9 mouse cellular contexts compared by ENCODE assay signal in the genomic region with DNA sequence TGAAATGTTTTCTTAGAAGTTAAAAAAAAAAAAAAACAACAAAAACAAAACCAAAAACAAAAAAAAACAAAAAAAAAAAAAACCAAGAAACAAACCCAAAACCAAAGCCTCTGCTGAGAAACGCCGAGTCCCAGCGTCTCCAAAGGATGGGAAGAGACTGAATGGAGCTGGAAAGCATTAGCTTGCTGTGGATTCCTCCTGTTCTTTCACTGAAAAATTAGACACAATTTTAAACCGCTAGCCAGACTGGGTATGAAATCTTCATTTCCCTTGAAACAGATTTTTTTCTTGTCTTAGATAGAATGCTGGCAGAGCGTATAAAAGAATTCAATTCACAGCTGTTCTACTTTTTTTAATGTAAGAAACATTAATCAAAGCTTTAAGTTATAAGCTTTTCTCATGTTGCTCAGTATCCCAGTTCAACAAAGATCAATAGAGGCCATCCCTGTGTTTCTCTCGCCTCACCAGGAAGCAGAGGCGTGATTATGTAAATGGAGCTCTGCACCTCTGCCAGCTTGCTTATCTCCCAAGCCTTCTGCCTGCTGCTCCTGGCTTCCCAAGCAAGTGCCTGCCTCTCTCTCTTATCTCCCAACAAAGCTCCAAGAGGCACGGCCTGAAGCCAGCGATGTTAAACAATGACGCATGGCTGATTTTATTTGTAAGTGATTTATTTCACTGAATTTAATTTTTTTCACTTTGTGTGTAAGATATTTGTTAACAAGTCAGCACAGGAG. TPM values are rescaled to one million over a fixed set of nuclear protein-coding genes. Genes with fewer than 3 reads are reported as not detected.
A peak's percentile ranks its signal among the peaks of the same experiment; 100 is the strongest.
DNase-seq lines count a peak whose midpoint lies in the region; ATAC-seq and TF ChIP-seq lines count a peak whose summit lies in the region.
"Had no signal": no experiment of that assay in that cellular context is flagged by ENCODE, and none has a peak within 500 bp of the region (broad histone marks: within the 10 kb centered on the region; RNA-seq: fewer than 3 reads in every experiment).

No protein-coding gene starts in this region.

- WGBS in heart, postnatal 0 days, result 35% methylated on average over 10 of the region's 10 CpGs

- intact Hi-C loops in left cerebral cortex, postnatal 36 days (cut with DNase I), result no loop called here

- DNase-seq in adrenal gland, adult (ENCODE audit: inconsistent age in 2 of 2, low spot score in 1 of 2), result peak; percentile 17 to 40
- no peak for DNase-seq in adrenal gland, postnatal 10 days
- DNase-seq in R1 (ENCODE audit: low read depth, low spot score), result peak; percentile 13
- peak; percentile 60 for DNase-seq in heart, postnatal 0 days (ENCODE audit: low spot score)
- DNase-seq in left cerebral cortex, postnatal 36 days (ENCODE audit: low spot score in 2 of 2), result peak; percentile 51 to 52
- peak; percentile 15 for DNase-seq in right cerebral cortex, postnatal 4 days
- DNase-seq in kidney, adult 11 months, result no peak
- no peak for DNase-seq in adrenal gland, postnatal 25 days

- H3K27ac ChIP-seq in heart, postnatal 0 days (ENCODE audit: low read depth), result no peak overlapping the region

- TF ChIP-seq CTCF in heart, postnatal 0 days (IDR thresholded peaks at IDR 0.05; ENCODE audit: low read depth), result no peak

- no peak for TF ChIP-seq EP300 in heart, postnatal 0 days (IDR thresholded peaks at IDR 0.05; ENCODE audit: low read depth)

- H3K9me3 ChIP-seq in heart, postnatal 0 days (replicated peaks; ENCODE audit: control insufficient read depth, low read length), result no peaks in the 10 kb centered on the region

- no peaks in the 10 kb centered on the region for H3K36me3 ChIP-seq in heart, postnatal 0 days (replicated peaks; ENCODE audit: control insufficient read depth, insufficient read depth, low read length)

- 0 out of 2 replicates have a peak, but pooled peaks have one; percentile 57 for ATAC-seq in heart, postnatal 0 days (ENCODE audit: insufficient read depth, low read depth)

- no peak overlapping the region for H3K4me2 ChIP-seq in heart, postnatal 0 days (ENCODE audit: low read depth, low read length)

- H3K4me3 ChIP-seq in heart, postnatal 0 days (ENCODE audit: low read depth, low read length), result no peak overlapping the region

- no peaks in the 10 kb centered on the region for H3K27me3 ChIP-seq in heart, postnatal 0 days (ENCODE audit: control insufficient read depth, insufficient read depth, low read length)

- H3K4me1 ChIP-seq in heart, postnatal 0 days (ENCODE audit: control insufficient read depth, insufficient read depth), result peaks cover 4% of the 10 kb centered on the region; the same call in 1 of the 2 replicates

- H3K9ac ChIP-seq in heart, postnatal 0 days (replicated peaks; ENCODE audit: low read depth, low read length), result no peak overlapping the region

RNA-seq across cellular contexts. Expression of a gene that starts 37.2 kb away (rescaled TPM):
- total RNA-seq in adrenal gland, postnatal 10 days (2021), result 1 to 10 TPM; 5.7 to 6.1 TPM
- not detected in 2 replicates for total RNA-seq in heart, postnatal 0 days (2014; rRNA removed; ENCODE audit: low replicate concordance)
- polyA plus RNA-seq in heart, postnatal 0 days (2015; fragmentation: Nextera tagmentation; extraction: Ambion mirVana), result not detected in 2 replicates
- total RNA-seq in left cerebral cortex, postnatal 36 days (2021), result 1 to 10 TPM; 3.9 to 6.1 TPM
- 5.8 and 7.5 TPM in 2 replicates for total RNA-seq in adrenal gland, postnatal 25 days (2021)
- total RNA-seq: neutrophil, adult 5-6 weeks had no signal

Comparison
In these comparisons a context has a peak if more than half of its experiments do, and no peak if none do; other contexts are left out.
1. DNase-seq: peak in adrenal gland, adult (2 of 2), R1 (single experiment), heart, postnatal 0 days (single experiment), left cerebral cortex, postnatal 36 days (2 of 2) and right cerebral cortex, postnatal 4 days (single experiment); none in adrenal gland, postnatal 10 days (single experiment), kidney, adult 11 months (single experiment) and adrenal gland, postnatal 25 days (single experiment).